Mouse (Mus musculus) kidney, adult 2 months (tissue): ENCODE results near the gene Brpf1.

Source experiments
- CTCF ChIP-seq: fragments of 200-500 bp; conservative IDR thresholded peaks from 2 replicates; pipeline ENCODE4 v1.5.1; 2011; ENCODE audit warnings: low read depth, mild to moderate bottlenecking, control low read depth, low read length, moderate library complexity, mixed read lengths; ENCODE audit not compliant: insufficient read depth, insufficient read length
- POLR2A ChIP-seq: fragments of 200-500 bp; IDR thresholded peaks from one replicate; pipeline ENCODE4 v1.6.1; 2011; ENCODE audit warnings: low read depth, low read length, control low read depth

DNA sequence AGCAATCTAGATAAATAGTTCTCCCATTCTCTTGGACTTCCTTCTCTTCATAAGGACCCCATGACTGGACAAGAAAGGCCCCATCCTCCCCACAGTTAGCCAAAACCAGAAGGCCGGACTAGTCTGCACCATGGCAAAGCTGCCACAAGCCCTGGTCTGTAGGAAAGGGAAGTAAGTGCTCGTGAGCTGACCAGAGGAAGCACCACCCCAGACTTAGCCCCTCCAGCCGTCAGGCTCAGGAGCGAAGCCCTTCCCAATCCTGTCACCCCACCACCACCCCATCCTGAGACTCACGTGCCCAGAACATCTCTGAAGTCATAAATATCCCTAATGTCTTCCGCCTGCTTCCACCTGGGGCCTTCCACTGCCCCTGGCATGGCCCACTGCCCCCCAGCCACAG, 34.6 kb downstream of the Brpf1 start:
- TF ChIP-seq CTCF: no peak
- TF ChIP-seq POLR2A: no peak
